Mouse (Mus musculus): Measurements from ENCODE around the gene Tnrc6a.
"Not testable (repeated sequence)": the region's sequence is repeated elsewhere in the genome, so short reads cannot be mapped to it uniquely, and the experiment has no call there.

The Tnrc6a gene

DNA sequence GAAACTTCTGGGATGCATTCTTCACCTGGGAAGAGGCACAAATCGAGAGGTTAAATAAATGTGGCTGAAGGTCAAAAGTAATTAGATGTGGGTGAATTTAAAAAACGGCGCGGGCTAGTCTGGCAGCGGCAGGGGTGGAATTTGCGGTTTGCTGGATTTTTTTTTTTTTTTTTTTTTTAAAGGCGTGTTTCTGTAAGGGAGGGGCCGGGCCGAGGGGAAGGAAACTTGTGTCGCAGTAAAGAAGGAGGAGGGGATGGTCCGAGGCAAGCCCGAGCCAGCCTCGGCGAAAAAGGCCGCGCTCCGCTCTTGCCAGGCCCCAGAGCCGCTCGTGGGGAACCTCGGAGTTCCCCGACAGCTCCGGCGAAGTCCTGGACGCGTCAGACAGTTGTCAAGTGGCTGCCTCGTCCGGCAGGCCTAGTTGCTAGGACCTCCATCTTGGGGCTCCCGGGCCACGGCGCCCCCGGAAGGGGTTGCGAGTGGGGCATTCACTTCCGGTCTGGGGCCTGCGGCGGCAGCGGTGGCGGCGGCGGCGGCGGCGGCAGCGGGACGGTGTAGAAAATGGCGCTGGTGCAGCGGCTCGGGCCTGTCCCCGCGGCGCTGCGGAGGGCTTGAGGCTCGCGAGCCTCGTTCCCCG, at the start of gene Tnrc6a:
Tnrc6a (plus strand) TSS at position 221 of the 634 bp plus-strand sequence.
- peak; percentile 94 to 95 for DNase-seq (ENCODE audit: low spot score in 2 of 2)

DNA sequence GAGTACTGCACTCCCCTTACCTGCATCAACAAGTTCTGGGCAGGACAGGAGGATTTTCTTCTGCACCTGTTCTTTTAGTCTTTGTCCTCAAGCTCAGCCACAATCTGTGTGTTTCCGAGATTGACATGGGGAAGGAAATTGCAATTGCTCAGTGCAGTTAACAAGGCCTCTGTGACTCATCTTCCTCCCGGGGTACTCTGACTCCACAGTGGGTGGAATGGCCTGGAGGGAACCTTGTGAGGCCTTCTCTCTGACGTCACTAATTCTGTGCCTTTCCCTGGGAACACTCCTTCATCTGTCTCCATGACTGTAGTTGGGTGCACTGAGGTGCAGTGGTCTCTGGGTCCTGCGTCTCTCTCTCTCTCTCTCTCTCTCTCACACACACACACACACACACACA, 41.4 kb upstream of the Tnrc6a start:
- no peak for DNase-seq (ENCODE audit: low spot score in 2 of 2)

DNA sequence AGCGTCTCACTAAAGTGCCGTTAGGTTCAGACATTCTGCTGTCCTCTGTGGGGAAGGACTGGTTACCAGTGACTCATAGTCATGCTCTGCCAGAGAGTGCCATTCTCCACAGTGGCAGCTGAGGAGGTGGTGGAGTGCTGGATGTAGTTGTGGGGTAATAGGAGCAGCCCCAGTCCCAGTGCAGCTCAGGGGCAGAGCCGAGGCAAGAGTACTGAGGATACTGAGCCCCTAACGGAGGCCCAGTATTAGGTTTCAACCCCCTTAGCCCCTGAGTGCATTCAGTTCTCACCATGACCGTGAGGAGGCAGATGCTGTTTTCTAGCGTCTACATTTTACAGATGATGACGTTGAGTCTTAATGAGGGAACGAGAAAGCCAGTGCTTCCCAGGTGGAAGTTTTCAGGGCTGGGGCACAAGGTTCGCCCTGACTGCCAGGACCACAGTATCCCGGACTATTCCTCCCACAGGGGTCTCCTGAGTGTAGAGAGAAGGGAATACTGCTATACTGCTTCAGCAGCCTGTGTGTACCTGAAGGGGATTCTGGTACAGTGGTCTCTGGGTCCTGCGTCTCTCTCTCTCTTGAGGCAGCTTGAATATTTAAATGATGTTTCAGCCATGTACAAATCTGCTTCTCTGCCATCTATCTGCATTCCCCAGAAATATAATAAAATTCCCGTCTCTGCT, 40.1 kb upstream of the Tnrc6a start:
- no peak for DNase-seq (ENCODE audit: low spot score in 2 of 2)

- DNase-seq (ENCODE audit: low spot score in 2 of 2) = no peak
Measured at GRCm38 (mm10) chr7:123084180-123084691, 39.4 kb upstream of the Tnrc6a start.

- peak; percentile 13 to 19 for DNase-seq (ENCODE audit: low spot score in 2 of 2)
Measured at GRCm38 (mm10) chr7:123084708-123085107, 39.0 kb upstream of the Tnrc6a start.

DNA sequence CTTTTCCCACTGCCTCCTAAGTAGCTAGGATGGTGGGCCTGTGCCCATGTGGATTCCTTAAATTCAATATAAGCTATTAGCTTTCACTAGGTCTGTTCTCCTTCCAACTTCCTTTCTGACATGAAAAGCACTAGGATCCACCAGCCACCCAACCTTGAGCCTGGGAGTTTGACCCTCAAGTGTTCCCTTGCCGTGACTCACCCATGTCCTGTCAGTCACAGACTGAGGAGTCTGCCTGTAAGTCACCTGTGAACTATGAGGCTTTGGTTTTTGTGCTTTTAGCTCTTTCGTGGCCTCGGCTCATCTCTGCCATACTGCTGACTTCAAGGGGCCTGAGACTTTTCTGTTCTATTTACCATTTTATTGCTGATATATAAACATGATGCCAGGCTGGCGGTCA, 34.8 kb upstream of the Tnrc6a start:
- no peak for DNase-seq (ENCODE audit: low spot score in 2 of 2)

DNA sequence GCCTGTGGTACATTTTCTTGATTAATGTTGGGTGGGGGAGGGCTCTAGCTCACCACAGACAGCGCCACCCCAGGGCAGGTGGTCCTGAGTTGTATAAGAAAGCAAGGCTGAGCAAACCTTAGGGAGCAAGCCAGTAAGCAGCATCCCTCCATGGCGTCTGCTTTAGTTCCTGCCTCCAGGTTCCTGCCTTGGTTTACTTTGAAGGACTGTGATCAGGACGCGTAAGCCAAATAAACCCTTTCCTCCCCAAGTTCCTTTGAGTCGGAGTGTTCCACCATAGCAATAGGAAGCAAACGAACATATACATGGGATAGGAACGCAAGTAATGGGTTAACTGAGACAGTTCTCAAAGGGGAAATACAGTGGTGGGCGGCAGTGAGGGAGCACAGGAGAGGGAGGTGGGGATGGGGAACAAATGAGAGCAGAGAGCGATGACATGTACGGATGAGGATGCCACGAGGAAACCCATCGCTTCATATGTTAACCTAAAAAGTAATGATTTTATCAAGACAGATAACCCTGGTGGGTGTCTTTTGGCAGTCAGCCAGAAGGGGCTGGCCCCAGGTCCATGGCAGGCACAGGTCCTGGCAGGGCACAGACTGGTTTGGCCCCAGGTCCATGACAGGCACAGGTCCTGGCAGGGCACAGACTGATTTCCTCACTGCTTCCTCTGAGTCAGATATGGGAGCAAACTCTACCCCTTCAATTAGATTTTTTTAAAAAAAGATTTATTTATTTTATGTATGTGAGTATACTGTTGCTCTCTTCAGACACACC, 27.2 kb upstream of the Tnrc6a start:
- DNase-seq (ENCODE audit: low spot score in 2 of 2) = no peak

GRCm38 (mm10) chr7:123097891-123098750, 25.6 kb upstream of the Tnrc6a start:
- no peak for DNase-seq (ENCODE audit: low spot score in 2 of 2)

- DNase-seq (ENCODE audit: low spot score in 2 of 2) = no peak
Measured at GRCm38 (mm10) chr7:123101295-123101694, 22.4 kb upstream of the Tnrc6a start.

DNA sequence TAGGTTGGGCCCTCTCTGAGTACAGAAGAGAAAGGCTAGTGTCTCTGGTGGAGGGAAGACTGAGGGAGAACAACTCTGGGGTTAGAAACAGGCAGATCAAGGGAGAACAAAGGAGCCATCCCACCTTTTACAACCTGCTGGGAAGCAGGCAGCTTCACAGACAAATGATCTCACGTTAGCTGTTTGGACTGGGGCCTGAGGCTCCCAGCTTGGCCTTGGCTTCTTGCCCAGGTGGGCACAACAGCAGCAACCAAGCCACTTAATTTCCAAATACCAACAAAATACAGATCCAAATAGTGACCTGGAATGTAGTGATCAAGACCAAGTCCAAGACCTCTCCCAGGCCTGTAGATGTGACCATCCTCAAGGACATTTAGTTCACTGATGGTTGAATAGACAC, 18.3 kb upstream of the Tnrc6a start:
- DNase-seq (ENCODE audit: low spot score in 2 of 2) = not testable (repeated sequence)

GRCm38 (mm10) chr7:123105906-123106305, 17.8 kb upstream of the Tnrc6a start:
- DNase-seq (ENCODE audit: low spot score in 2 of 2) = no peak

GRCm38 (mm10) chr7:123106326-123106725, 17.4 kb upstream of the Tnrc6a start:
- DNase-seq (ENCODE audit: low spot score in 2 of 2) = no peak

DNA sequence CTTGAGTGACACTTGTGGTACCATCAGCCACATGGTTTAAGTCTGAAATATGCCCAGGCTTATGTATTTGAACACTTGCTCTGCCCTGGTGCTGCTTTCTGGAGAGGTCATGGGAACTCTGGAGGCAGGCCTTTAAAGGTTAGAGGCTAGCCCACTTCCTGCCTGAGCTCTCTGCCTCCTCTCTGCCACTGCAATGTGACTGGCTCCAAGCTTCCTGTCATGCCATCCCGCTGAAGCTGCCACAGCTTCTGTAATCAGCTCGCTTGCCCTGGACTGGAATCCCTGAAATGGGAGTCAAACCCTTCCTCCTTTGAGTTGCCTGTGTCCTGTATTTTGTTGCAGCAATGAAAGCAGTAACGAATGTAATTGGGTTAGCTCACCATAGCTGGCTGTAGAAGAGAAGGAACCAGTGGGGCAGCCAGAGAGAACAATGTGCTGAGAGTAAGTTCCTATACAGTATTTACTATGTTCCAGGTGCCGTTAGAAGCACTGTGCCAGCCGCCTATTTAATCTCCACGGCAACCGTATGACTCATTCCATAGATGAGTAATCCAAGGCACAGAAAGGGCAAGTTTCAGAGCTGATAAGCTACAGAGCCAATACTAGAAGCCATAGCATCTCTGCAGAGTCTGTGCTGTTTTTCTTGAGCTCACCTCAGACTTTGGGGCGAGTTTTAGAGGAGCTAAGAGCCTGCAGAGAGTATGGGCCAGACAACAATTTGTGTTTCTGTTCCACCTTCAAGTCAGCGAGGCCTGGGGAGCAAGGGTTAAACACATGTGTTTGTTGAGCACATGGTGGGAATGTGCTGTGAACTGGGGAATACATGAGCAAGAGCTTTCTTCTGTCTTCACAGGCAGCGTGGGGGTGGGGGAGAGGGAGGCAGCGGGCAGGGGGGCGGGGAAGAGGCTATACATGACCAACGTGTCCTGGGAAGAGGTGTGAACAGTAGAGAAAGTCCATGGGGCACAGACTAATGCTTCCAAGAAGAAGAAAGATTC, 15.3 kb upstream of the Tnrc6a start:
- no peak for DNase-seq (ENCODE audit: low spot score in 2 of 2)

DNA sequence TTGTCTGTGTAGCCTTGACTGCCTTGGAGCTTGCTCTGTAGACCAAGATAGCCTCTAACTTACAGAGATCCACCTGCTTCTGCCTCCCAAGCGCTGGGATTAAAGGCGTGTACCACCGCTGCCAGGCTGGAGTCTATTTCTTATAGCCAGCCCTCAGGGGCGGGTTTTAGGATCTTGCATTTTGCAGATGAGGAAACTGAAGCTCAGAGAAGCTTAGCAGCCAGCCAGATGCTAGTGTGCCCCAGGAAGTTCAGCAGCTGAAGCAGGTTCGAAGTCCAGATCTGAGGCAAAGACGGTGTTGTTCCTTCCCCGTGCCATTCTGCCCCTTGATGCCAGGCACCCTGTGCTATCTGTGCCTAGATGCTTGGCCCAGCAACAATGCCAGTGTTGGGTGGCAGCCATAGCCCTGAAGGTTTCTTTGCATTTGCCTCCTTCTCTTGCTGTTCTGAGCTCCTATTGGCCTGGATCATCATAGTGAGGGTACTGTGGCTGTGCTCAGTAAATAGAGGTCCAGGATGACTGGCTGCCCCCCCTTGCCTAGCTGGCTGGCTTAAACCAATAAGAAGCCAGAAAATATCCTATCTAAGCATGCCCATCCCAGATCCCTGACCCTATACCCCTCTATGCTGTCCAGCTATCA, 14.2 kb upstream of the Tnrc6a start:
- no peak for DNase-seq (ENCODE audit: low spot score in 2 of 2)

DNA sequence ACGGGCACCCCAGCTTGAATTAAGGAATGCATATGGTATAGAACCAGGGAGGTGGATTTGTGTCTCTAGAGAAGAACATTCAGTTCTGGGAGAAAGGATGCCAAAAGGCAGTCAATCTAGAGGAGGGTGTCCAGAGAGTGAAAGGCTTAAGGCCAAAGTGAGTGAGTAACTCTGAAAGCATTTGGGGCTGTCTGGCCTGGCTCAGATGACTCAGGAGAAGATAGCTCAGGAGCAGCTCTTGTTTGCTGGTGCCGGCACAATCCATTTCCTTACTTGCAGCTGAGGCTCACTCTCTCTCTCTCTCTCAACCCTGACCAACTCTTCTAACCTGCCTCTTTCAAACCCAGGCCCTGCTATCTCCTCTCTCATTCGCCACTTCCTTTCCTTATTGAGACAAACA, 13.6 kb upstream of the Tnrc6a start:
- DNase-seq (ENCODE audit: low spot score in 2 of 2) = no peak

- no peak for DNase-seq (ENCODE audit: low spot score in 2 of 2)
Measured at GRCm38 (mm10) chr7:123113590-123113989, 10.1 kb upstream of the Tnrc6a start.

DNA sequence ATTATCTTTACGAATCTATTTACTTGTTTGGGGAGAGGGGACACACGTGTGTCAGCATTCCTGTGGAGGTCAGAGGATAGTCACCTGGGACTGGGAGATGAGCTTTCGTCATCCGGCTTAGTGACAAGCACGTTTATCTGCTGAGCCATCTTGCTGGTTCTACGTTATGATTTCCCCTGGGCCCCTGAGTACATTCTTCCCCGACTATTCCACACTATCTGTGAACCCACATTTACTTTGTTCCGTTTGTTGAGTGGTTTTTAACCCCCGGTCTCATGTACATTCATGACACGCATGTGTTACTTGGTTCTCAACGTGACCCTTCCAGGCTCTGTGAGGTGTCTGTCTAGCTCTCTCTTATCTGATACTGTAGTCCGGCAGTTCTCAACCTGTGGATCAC, 6.9 kb upstream of the Tnrc6a start:
- no peak for DNase-seq (ENCODE audit: low spot score in 2 of 2)

DNA sequence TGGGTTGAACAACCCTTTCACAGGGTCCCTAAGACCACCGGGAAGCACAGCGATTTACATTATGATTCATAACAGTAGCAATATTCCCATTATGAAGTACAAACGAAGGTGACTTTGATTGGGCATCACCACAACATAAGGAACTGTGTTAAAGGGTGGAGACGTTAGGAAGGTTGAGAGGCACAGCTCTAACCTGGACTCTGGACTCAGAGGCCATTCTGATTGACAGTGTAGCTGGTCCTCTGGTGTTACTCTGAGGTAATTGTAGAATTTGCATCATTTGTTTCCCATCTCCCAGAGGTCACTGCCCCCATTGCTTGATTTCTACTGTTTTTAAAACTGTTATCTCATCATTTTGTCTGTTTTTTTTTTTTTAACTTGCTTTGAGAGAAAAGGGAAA, 6.5 kb upstream of the Tnrc6a start:
- no peak for DNase-seq (ENCODE audit: low spot score in 2 of 2)

DNA sequence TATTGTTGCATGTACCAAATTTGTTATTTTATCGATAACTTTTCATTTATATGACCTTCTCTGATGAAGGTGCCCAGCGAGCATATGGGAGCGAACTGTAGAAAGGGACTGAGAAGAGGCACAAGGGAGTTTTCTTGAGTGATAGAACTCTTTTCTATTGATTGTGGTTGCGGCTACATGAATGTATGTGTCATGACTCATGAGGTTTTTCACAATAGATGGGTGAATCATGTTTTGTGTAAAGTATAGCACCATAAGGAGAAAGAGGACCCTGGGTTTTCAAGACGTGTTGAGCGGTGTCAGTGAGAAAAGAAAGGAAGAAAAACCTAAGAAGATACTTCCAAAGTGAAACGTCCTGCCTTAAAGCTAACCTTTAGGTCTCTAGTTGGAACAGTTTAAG, 3.2 kb upstream of the Tnrc6a start:
- DNase-seq (ENCODE audit: low spot score in 2 of 2) = no peak

- no peak for DNase-seq (ENCODE audit: low spot score in 2 of 2)
Measured at GRCm38 (mm10) chr7:123124299-123124716, 623 bp downstream of the Tnrc6a start.

All from natural killer cell, adult 2 months (primary cell).